ENCODE assay signal across 9 mouse cellular contexts in the genomic region with DNA sequence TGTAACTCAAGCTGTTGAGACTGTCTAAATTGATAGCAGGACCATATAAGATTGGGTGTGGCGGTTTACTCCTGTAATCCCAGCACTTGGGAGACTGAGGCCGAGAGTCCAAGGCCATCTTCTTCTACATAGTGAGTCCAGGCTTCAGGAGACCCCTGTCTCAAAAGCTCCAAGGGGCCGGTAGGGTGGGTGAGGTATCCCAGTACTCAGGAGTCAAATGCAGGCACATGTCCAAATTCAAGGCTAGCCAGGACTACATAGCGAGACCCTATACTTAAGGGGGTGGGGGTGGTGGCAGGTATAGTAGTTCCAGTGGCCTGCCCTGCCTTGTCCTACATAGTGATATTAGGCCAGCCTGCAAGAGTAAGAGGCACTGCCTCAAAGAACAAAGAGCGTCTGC. TPM values are rescaled to one million over a fixed set of nuclear protein-coding genes. Genes with fewer than 3 reads are reported as not detected.
DNase-seq lines count a peak whose midpoint lies in the region; ATAC-seq lines count a peak whose summit lies in the region.
"Had no signal": no experiment of that assay in that cellular context is flagged by ENCODE, and none has a peak within 500 bp of the region (broad histone marks: within the 10 kb centered on the region; RNA-seq: fewer than 3 reads in every experiment).

No protein-coding gene starts in this region.

- peak overlapping the region; percentile 75 for H3K4me3 ChIP-seq in midbrain, embryonic 10.5 days
- no peak overlapping the region; the same call in 1 of the 2 replicates for H3K4me3 ChIP-seq in midbrain, embryonic 11.5 days (ENCODE audit: low read depth, low read length)
- H3K4me3 ChIP-seq in limb, embryonic 12.5 days (replicated peaks): peak overlapping the region; percentile 63
- H3K4me3 ChIP-seq in stomach, embryonic 16.5 days (replicated peaks; ENCODE audit: low read length): peak overlapping the region; percentile 99

- no peaks in the 10 kb centered on the region for H3K27me3 ChIP-seq in midbrain, embryonic 10.5 days (ENCODE audit: low read depth, poor library complexity, severe bottlenecking)
- no peaks in the 10 kb centered on the region for H3K27me3 ChIP-seq in midbrain, embryonic 11.5 days (ENCODE audit: control insufficient read depth, insufficient read depth, low read length)
- H3K27me3 ChIP-seq in limb, embryonic 12.5 days: no peaks in the 10 kb centered on the region
- no peaks in the 10 kb centered on the region for H3K27me3 ChIP-seq in stomach, embryonic 16.5 days (ENCODE audit: control insufficient read depth, insufficient read depth, low read length)

- WGBS in midbrain, embryonic 10.5 days: 93% methylated on average over 5 of the region's 5 CpGs
- 95% methylated on average over 5 of the region's 5 CpGs for WGBS in midbrain, embryonic 11.5 days
- WGBS in limb, embryonic 12.5 days: 91% methylated on average over 5 of the region's 5 CpGs
- 83% methylated on average over 5 of the region's 5 CpGs for WGBS in stomach, embryonic 16.5 days

- H3K27ac ChIP-seq in midbrain, embryonic 10.5 days (replicated peaks): no peak overlapping the region
- no peak overlapping the region for H3K27ac ChIP-seq in midbrain, embryonic 11.5 days (ENCODE audit: low read depth, low read length)
- no peak overlapping the region for H3K27ac ChIP-seq in limb, embryonic 12.5 days
- H3K27ac ChIP-seq in stomach, embryonic 16.5 days (ENCODE audit: low read length): no peak overlapping the region

- H3K9me3 ChIP-seq in midbrain, embryonic 10.5 days (replicated peaks): no peaks in the 10 kb centered on the region
- H3K9me3 ChIP-seq in midbrain, embryonic 11.5 days (ENCODE audit: control insufficient read depth, low read length): no peaks in the 10 kb centered on the region
- no peaks in the 10 kb centered on the region for H3K9me3 ChIP-seq in limb, embryonic 12.5 days
- H3K9me3 ChIP-seq in stomach, embryonic 16.5 days (replicated peaks; ENCODE audit: control insufficient read depth, low read length): no peaks in the 10 kb centered on the region

- H3K4me2 ChIP-seq in midbrain, embryonic 11.5 days: no peak overlapping the region; the same call in 1 of the 2 replicates
- H3K4me2 ChIP-seq in limb, embryonic 12.5 days: peak overlapping the region; percentile 78
- peak overlapping the region; percentile 61 for H3K4me2 ChIP-seq in stomach, embryonic 16.5 days (ENCODE audit: low read depth, low read length)

- peak; percentile 61 for DNase-seq in cerebellum, adult 9-11 months
- no peak for DNase-seq in cerebellum, postnatal 4 days (ENCODE audit: low spot score in 2 of 2)
- no peak for DNase-seq in midbrain, embryonic 10.5 days (ENCODE audit: low spot score)
- no peak for DNase-seq in midbrain, embryonic 11.5 days (ENCODE audit: low spot score, missing footprints)
- no peak for DNase-seq in ovary, adult 18-20 months (ENCODE audit: low spot score)
- DNase-seq in kidney, adult 11 months: no peak
- DNase-seq: gastrocnemius, postnatal 10 days had no signal

- H3K36me3 ChIP-seq in midbrain, embryonic 10.5 days: peaks cover 41% of the 10 kb centered on the region
- H3K36me3 ChIP-seq in midbrain, embryonic 11.5 days (ENCODE audit: control insufficient read depth, insufficient read depth, low read length): peaks cover 4% of the 10 kb centered on the region; the same call in 1 of the 2 replicates
- peaks cover 34% of the 10 kb centered on the region for H3K36me3 ChIP-seq in limb, embryonic 12.5 days
- H3K36me3 ChIP-seq in stomach, embryonic 16.5 days (ENCODE audit: control insufficient read depth, insufficient read depth, low read length): peaks cover 3% of the 10 kb centered on the region; the same call in 1 of the 2 replicates

- no peak overlapping the region for H3K9ac ChIP-seq in midbrain, embryonic 11.5 days (ENCODE audit: low read length)
- peak overlapping the region; percentile 87 for H3K9ac ChIP-seq in limb, embryonic 12.5 days (replicated peaks)
- peak overlapping the region; percentile 79 for H3K9ac ChIP-seq in stomach, embryonic 16.5 days (ENCODE audit: low read length)

- no peak for ATAC-seq in midbrain, embryonic 11.5 days (ENCODE audit: low FRiP score)
- ATAC-seq in limb, embryonic 12.5 days (ENCODE audit: insufficient number of reproducible peaks, insufficient read depth, low FRiP score, low TSS enrichment, low read depth): no peak
- ATAC-seq in stomach, embryonic 16.5 days (ENCODE audit: insufficient read depth, low FRiP score): no peak

- H3K4me1 ChIP-seq in midbrain, embryonic 10.5 days: peaks cover 30% of the 10 kb centered on the region
- H3K4me1 ChIP-seq in midbrain, embryonic 11.5 days (ENCODE audit: control insufficient read depth, insufficient read depth, low read length): peaks cover 21% of the 10 kb centered on the region
- H3K4me1 ChIP-seq in limb, embryonic 12.5 days (replicated peaks): peaks cover 26% of the 10 kb centered on the region
- H3K4me1 ChIP-seq in stomach, embryonic 16.5 days (ENCODE audit: control insufficient read depth, insufficient read depth, low read length): peaks cover 22% of the 10 kb centered on the region

RNA-seq across cellular contexts. Expression of a gene that starts 1.3 kb away (rescaled TPM):
- polyA plus RNA-seq in midbrain, embryonic 10.5 days (2016; fragmentation: Nextera tagmentation; extraction: Ambion mirVana): 69.9 and 74.0 TPM in 2 replicates
- polyA plus RNA-seq in midbrain, embryonic 11.5 days (2014; fragmentation: Nextera tagmentation; extraction: Ambion mirVana): 74.1 and 76.4 TPM in 2 replicates
- 73.9 and 78.5 TPM in 2 replicates for polyA plus RNA-seq in limb, embryonic 12.5 days (2016; fragmentation: Nextera tagmentation; extraction: Ambion mirVana)
- 100 and 112 TPM in 2 replicates for polyA plus RNA-seq in stomach, embryonic 16.5 days (2015; fragmentation: Nextera tagmentation; extraction: Ambion mirVana)

RNA-seq across cellular contexts. Expression of a gene that starts 1.9 kb away (rescaled TPM):
- 100 and 112 TPM in 2 replicates for polyA plus RNA-seq in midbrain, embryonic 10.5 days (2016; fragmentation: Nextera tagmentation; extraction: Ambion mirVana)
- polyA plus RNA-seq in midbrain, embryonic 11.5 days (2014; fragmentation: Nextera tagmentation; extraction: Ambion mirVana): 105 and 110 TPM in 2 replicates
- polyA plus RNA-seq in limb, embryonic 12.5 days (2016; fragmentation: Nextera tagmentation; extraction: Ambion mirVana): 107 and 111 TPM in 2 replicates
- polyA plus RNA-seq in stomach, embryonic 16.5 days (2015; fragmentation: Nextera tagmentation; extraction: Ambion mirVana): 69.6 and 70.0 TPM in 2 replicates

RNA-seq across cellular contexts. Expression of a gene that starts 12.9 kb away (rescaled TPM):
- polyA plus RNA-seq in midbrain, embryonic 10.5 days (2016; fragmentation: Nextera tagmentation; extraction: Ambion mirVana): 41.8 and 42.4 TPM in 2 replicates
- 38.4 and 40.5 TPM in 2 replicates for polyA plus RNA-seq in midbrain, embryonic 11.5 days (2014; fragmentation: Nextera tagmentation; extraction: Ambion mirVana)
- 31.1 and 33.2 TPM in 2 replicates for polyA plus RNA-seq in limb, embryonic 12.5 days (2016; fragmentation: Nextera tagmentation; extraction: Ambion mirVana)
- 18.8 and 19.6 TPM in 2 replicates for polyA plus RNA-seq in stomach, embryonic 16.5 days (2015; fragmentation: Nextera tagmentation; extraction: Ambion mirVana)

RNA-seq across cellular contexts. Expression of a gene that starts 41.0 kb away (rescaled TPM):
- polyA plus RNA-seq in midbrain, embryonic 10.5 days (2016; fragmentation: Nextera tagmentation; extraction: Ambion mirVana): 78.1 and 83.8 TPM in 2 replicates
- polyA plus RNA-seq in midbrain, embryonic 11.5 days (2014; fragmentation: Nextera tagmentation; extraction: Ambion mirVana): 67.3 and 71.4 TPM in 2 replicates
- polyA plus RNA-seq in limb, embryonic 12.5 days (2016; fragmentation: Nextera tagmentation; extraction: Ambion mirVana): 61.2 and 71.6 TPM in 2 replicates
- polyA plus RNA-seq in stomach, embryonic 16.5 days (2015; fragmentation: Nextera tagmentation; extraction: Ambion mirVana): 46.4 and 50.9 TPM in 2 replicates

RNA-seq across cellular contexts. Expression of a gene that starts 41.1 kb away (rescaled TPM):
- polyA plus RNA-seq in midbrain, embryonic 10.5 days (2016; fragmentation: Nextera tagmentation; extraction: Ambion mirVana): 408 and 433 TPM in 2 replicates
- 396 and 404 TPM in 2 replicates for polyA plus RNA-seq in midbrain, embryonic 11.5 days (2014; fragmentation: Nextera tagmentation; extraction: Ambion mirVana)
- 352 and 355 TPM in 2 replicates for polyA plus RNA-seq in limb, embryonic 12.5 days (2016; fragmentation: Nextera tagmentation; extraction: Ambion mirVana)
- 257 and 260 TPM in 2 replicates for polyA plus RNA-seq in stomach, embryonic 16.5 days (2015; fragmentation: Nextera tagmentation; extraction: Ambion mirVana)
